Mouse (Mus musculus) frontal cortex, adult (tissue): ENCODE data around the gene Cpsf6.
A peak's percentile ranks its signal among the peaks of the same experiment; 100 is the strongest.

Experiments
- ATAC-seq: cut with Nextera tagmentation; 2 replicates; pipeline ENCODE4 v1.9.2; 2017; ENCODE audit warnings: mild to moderate bottlenecking, moderate library complexity, mixed read lengths; ENCODE audit not compliant: low TSS enrichment

Cpsf6 gene

GRCm38 (mm10) chr10:117379908-117380307 lies at the start of gene Cpsf6:
Gene Cpsf6 (minus strand): TSS chr10:117380015.
- ATAC-seq, result no peak

GRCm38 (mm10) chr10:117426615-117426969 lies 46.8 kb upstream of the Cpsf6 start:
- ATAC-seq, result no peak

GRCm38 (mm10) chr10:117425907-117426614 lies 46.2 kb upstream of the Cpsf6 start:
- ATAC-seq, result no peak

- no peak for ATAC-seq
These were observed 45.2 kb upstream of the Cpsf6 start for GRCm38 (mm10) chr10:117425013-117425412.

- no peak for ATAC-seq
These were observed 44.5 kb upstream of the Cpsf6 start for GRCm38 (mm10) chr10:117424146-117424905.

GRCm38 (mm10) chr10:117423025-117424002 lies 43.5 kb upstream of the Cpsf6 start:
- no peak for ATAC-seq

- ATAC-seq, result no peak
These were observed 42.5 kb upstream of the Cpsf6 start for GRCm38 (mm10) chr10:117422174-117422808.

- no peak for ATAC-seq
These were observed 41.7 kb upstream of the Cpsf6 start for GRCm38 (mm10) chr10:117421283-117422107.

GRCm38 (mm10) chr10:117420502-117421282 lies 40.9 kb upstream of the Cpsf6 start:
- ATAC-seq, result no peak

GRCm38 (mm10) chr10:117419577-117420290 lies 39.9 kb upstream of the Cpsf6 start:
- no peak for ATAC-seq

- ATAC-seq, result peak; percentile 52
These were observed 38.9 kb upstream of the Cpsf6 start for GRCm38 (mm10) chr10:117418668-117419237.

GRCm38 (mm10) chr10:117417772-117418667 lies 38.2 kb upstream of the Cpsf6 start:
- peak; percentile 89 for ATAC-seq

- no peak for ATAC-seq
These were observed 37.6 kb upstream of the Cpsf6 start for GRCm38 (mm10) chr10:117417470-117417767.

- ATAC-seq, result no peak
These were observed 37.0 kb upstream of the Cpsf6 start for GRCm38 (mm10) chr10:117416636-117417469.

- ATAC-seq, result no peak
These were observed 36.3 kb upstream of the Cpsf6 start for GRCm38 (mm10) chr10:117416095-117416494.

GRCm38 (mm10) chr10:117415364-117416057 lies 35.7 kb upstream of the Cpsf6 start:
- no peak for ATAC-seq
